Mouse (Mus musculus) kidney, postnatal 25 days (tissue): ENCODE results near the gene Sept3.
"Not testable (repeated sequence)": the region's sequence is repeated elsewhere in the genome, so short reads cannot be mapped to it uniquely, and the experiment has no call there.

ENCODE experiments used
- DNase-seq, 2 experiments: peaks; one replicate each; pipeline ENCODE4 v3.0.0; 2021; ENCODE audit warnings: mixed read lengths in 2 of 2

The Sept3 gene

DNA sequence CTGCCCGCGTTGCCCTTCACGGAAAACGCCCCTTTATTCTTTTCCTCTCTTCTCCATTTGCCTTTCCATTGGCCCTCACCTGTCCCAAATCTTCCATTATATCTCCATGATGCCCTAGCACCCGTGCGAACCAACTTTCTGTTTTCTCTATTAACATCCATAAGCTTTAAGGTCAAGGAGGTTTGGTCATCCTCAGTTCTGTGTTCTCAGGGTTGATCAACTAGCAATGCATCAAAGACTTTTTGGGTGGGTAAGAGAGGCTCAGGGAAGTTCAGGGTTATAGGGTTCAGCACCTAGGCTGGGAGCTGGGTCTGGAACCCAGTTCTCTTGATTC is at the start of gene Sept3:
Gene Sept3 (plus strand): TSS at position 301 of the 334 bp plus-strand sequence.
- DNase-seq = no peak

DNA sequence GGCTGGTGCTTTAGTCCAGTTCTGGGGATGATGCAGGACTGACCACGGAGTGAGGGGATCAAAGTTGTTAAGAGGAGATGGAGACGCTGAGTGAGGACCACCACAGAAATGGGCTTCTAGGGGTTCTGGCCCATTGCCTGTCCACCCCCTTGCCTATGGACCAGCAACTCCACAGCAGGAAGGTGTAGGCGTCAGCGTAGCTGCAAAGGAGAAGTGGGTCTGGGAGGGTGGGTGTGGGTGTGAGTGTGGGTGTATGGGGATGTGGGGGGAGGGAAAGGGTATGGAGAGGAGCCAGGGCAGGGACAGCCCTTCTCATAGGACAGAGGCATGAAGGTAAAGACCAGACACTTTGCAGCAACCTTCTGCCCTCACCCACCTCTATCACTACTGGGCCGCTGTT is 48.9 kb upstream of the Sept3 start:
- no peak for DNase-seq

DNA sequence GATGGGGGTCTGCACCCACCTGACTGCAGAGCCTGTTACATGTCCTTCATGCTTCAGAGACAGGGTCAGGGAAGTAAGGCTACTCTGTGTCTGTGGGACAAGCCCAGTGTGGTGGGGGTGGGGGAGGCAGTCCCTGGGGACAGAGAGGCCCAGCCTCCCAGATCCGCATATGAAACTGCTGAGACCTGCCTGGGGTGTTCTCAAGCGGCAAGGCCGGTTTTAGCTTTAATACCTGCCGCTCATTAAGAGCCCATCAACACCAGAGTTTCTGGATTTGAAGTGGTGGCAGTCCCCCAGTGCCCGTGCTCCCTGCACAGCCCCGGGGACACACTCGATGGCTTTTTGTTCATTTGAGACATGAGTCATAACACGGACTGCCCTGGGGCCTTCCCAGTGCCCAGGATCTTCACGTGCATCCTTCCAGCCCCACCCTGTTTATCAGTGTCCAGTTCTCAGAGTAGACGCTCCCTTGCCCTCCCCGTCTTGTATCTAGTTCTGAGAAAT is 45.1 kb upstream of the Sept3 start:
- no peak for DNase-seq

DNA sequence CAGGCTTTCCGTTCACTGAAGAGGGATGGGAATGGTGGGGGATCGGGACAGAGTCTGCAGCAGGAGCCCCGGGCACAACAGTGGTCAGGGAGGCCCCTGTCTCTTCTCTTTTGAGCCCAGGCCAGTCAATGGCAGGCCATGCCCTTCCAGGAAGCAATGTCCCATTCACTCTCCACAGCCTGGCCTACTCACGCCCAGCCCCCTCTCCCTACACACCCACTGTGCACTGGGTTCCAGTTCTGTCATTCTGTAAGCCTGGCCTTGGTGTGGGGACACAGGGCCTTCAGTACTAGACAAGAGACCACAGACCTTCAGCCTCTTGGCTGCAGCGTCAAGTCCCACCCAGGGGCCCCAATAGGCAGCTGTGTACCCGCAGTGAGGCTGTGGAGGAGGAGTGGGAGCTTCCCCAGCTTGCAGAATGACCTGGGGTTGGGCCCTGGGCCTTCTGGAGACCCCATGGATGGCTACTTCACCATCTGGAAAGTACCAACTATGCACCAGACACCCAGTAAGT is 44.5 kb upstream of the Sept3 start:
- DNase-seq = no peak

DNA sequence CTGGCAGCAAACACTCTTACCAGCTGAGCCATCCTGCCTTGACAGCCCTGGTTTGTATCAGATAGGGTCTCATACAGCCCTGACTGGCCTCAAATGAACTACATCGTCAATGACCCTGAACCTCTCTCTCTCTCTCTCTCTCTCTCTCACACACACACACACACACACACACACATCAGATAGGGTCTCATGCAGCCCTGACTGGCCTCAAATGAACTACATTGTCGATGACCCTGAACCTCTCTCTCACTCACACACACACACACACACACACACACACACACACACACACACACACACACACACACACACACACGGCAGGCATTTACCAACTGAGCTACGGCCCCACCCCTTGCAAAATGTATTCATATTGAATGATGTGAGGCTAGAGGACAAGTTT is 43.6 kb upstream of the Sept3 start:
- no peak for DNase-seq

DNA sequence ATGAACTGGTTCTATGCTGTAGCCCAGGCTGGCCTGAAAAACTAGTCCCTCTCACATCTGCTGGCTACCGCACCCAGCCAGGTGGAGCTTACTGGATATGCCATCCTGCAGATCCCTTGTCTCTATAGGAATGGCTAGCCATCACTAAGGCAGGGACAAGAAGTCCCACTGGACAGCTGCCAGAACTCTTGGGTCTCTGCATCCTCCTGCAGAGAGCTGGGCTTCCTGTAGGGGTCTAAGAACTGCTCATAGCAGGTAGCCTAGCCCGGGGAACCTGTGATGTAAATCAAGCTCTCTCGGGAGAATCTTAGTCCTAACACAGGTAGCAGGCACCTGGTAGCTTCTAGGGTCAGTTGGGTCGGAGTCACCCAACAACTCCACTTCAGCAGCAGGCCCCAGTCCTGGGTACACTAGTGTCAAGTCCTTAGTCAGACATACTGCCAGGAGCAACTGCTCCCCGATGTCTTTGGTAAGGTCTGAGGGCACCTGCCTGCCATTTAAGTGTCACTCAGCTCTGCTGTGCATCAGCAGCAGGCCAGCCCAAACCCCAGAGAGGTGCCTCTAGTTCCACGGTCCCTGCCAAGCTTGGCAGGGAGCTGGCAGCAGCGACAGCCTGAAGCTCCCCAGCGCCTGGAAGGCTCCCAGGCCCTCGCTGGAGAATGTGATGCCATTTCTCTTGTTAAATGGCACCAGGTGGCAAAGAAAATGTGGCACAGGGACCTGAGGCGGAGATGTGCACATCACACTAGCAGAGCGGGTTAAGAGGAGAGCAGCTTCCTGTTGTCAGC is 42.9 kb upstream of the Sept3 start:
- no peak for DNase-seq

DNA sequence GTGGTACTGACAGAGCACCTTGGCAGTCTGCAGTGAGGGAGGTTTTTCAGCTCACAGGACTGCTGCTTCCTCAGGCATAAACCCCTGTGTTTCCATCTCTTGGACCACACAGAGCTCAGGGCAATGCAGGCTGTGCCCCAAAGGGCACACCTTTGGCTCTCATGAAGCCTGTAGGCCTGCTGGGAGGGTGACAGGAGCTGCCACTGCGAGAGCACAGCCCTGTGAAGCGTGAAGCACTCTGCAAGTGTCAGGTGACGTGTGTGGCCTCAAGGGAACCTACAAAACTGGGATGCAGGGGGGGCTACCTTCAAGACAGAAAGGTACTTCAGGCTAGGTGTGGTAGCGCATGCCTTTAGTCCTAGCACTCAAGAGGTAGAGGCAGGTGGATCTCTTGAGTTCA is 42.0 kb upstream of the Sept3 start:
- DNase-seq = no peak

DNA sequence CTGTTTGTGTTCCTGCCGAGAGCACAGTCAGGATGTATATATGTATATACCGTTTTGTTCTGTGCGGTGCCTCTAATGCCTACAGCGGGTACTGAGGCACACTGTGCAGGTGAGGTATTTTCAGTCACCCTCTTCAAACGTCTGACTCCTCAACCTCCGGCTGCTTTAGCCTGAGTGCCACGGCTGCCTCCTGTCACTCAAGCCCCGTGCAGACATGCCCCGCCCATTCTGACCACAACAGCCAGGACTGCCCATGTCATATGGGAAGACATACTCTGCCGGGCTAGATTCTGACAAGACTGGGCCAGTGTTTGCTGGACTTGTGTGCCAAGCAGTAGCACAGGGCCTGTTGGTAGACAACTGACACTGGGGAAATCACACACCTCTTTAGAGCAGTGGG is 39.0 kb upstream of the Sept3 start:
- DNase-seq = no peak

DNA sequence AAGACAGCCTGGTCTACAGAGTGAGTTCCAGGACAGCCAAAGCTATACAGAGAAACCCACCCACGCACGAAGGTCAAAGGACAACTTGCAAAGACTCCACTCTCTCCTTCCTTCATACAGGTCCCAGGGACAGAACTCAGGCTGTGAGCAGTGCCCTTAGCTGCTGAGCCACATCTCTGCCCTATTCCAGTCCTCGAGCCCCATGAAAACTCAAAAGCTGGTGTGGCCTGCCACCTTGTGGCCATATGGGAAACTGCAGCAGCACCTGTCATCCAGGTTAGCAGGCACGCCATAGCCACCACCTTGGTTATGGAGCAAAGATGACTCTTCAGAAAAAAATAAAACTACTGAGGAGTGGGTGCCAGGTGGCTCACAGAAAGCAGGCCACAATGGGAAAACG is 38.1 kb upstream of the Sept3 start:
- peak; percentile 80 to 85 for DNase-seq

DNA sequence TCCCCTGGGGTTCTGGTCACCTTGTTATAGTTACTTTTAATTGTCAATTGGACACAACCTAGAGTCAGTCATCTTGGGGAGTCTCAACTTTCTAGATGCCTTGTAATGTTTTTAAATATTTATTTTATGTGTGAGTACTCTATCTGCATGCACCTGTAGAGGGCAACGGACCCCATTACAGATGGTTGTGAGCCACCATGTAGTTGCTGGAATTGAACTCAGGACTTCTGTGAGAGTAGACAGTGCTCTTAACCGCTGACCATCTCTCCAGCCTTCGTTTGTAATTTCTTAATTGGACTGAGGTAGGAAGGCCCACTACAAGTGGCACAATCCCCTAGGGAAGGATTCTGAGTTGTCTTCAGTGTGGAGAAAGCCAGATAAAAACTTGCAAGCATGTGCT is 31.4 kb upstream of the Sept3 start:
- DNase-seq = no peak

DNA sequence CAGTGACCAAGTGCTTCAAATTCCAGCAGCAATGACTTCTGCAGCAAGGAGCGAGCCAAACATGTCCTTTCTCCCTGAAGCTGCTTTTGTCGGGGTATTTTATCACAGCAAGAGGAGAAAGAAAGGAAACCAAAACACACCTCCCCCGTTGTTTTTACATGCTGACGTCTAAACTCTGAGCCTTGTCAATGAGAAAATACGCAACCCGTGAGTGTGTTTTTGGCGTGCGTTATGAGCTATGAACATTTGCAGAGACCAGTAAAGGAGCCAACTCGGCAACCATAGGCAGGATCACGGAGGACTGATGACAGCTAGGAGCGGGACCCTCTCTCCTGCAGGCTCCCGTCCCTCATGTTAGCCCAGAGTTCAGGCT is 31.0 kb upstream of the Sept3 start:
- no peak for DNase-seq

DNA sequence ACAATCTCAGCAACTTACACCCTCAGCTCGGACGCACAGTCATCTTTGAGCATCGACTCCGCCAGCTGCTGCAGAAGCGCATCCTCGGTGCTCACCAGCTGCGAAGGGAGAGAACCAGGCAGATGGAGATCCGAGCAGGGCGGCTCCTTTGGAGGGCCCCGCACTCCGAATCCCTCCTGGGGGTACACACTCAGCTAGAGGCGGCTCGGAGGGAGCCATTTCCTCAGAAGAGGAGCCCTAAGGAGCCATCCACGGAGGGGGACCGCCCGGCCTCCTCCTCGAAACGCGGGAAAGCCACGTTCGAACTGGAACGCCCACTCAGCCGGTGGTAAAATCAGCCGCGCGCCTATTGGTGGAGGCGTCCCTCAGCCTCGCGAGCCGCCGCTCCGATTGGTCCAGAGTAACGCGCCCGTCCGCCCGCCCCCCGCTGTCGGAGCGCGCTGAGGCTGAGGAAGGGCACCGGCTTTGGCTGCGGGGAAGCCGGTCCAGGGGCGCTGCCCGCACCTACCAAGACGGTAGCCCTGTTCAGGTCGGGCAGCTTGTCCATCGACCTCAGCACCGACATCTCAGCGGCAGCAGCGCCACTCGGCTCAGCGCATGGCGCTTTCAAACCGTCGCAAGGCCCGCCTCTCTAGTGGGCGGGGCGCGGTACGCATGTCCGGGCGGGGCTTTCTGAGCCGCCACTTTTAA is 30.4 kb upstream of the Sept3 start, which contains the start of gene Cenpm:
Gene Cenpm (minus strand): TSS at position 634 of the 690 bp plus-strand sequence.
- DNase-seq = peak; percentile 96

DNA sequence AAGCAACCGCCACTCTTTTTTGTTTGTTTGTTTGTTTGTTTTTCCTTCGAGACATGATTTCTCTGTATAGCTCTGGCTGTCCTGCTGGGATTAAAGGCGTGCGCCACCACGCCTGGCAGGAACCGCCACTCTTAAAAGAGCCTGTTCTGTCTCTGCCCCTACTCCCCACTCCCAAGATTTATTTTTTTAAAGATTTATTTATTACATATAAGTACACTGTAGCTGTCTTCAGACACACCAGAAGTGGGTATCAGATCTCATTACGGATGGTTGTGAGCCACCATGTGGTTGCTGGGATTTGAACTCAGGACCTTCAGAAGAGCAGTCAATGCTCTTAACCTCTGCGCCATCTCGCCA is 29.9 kb upstream of the Sept3 start:
- DNase-seq = not testable (repeated sequence)

DNA sequence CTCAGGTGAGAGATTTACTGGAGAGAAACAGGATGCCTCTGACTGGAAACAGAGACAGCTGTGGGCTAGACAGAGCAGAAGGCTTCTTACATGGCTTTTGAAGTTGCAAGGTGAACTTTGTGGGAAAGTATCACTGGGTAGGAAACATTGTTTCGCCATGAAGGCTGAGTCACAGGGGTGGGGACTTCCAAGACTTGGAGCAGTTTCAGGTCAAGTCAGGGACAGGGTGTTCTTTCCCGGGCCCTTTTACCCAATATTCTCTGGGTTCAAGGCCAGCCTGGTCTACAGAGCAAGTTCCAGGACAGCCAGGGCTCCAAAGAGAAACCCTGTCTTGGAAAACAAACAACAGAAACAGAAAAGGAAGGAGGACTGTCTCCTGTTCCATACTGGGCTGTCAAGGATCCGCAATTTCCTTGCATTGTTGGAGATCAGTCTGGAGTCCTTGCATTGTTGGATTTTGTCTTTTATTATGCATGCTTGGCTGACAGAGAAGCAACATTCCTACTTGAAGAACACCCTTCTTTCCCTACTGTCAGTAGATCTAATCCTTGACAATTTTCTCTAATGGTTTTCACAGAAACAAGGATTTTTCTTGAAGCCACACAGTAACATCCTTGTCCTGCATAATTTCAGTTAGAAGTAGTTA is 27.4 kb upstream of the Sept3 start:
- DNase-seq = no peak

DNA sequence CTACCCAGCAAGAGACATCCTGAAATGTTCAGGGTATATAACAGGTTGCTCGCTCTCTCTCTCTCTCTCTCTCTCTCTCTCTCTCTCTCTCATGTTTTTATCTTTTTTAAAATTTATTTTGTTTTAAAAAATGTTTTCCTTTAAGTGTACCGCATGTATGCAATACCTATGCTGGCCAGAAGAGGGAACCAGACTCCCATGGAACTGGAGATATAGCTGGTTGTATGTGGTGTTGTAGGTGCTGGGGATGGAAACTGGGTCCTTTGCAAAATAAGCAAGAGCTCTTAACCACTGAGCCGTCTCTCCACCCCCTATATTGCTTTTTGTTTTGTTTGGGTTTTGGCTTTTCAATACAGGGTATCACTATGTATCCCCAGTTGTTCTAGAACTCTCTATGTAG is 23.1 kb upstream of the Sept3 start:
- no peak for DNase-seq

DNA sequence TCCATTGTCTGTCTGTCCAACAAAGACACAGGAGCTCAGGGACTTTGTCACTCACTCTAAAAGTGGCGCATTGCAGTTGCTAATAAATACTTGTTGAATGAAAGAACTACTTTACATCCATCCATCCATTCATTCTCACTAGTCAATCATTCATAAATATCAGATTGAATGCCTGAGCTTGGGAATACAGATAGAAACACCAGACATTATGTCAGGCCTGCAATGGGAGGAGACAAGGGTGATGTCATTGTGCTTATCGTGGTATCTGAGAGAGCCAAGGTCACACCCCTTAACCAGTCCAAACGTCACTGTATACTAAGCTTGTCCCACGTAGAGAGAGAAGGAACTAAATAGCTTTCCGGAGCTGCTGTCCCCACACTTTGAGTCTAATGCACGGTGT is 22.6 kb upstream of the Sept3 start, which contains the start of gene 1500009C09Rik:
Gene 1500009C09Rik (plus strand): TSS at position 301 of the 400 bp plus-strand sequence.
- no peak for DNase-seq

DNA sequence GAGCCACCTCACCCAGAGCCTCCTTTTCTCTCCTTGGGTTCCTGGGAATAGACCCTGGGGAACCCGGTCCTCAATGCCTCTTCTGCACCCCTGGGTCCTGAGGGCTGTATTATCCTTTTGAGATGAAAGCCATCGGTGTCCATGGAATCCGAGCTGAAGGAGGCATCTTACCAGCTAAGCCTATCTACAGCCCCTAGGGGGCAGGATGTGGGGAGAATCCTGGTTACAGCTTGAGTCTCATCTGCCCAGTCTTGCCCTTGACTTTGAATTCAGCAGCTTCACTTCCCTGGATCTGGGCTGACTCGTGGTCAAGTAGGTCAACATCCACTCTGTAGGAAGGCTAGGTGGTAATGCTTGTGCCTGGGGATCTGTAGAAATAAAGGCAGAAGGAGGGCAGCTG is 19.4 kb upstream of the Sept3 start:
- DNase-seq = no peak

DNA sequence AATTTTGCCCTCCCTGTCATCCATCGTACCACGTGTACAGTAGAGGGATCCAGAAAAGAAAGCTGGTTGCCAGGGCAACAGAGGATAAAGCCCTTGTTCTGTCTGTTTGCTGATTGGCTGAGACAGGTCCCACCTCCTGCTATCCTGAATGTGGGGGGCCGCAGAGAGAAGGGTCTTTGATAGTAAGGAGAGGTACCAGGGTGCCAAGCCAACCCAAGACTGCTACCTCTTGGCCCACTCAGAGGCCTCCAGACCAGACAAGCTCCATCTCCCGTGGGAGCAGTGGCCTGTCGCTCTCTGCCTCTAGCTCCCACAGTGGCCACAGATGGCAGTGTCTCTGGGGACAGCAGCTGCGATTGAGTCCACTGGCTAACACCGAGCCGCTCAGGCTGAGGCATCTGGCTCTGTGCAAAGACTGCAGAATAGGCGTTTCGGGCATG is 18.7 kb upstream of the Sept3 start:
- no peak for DNase-seq

DNA sequence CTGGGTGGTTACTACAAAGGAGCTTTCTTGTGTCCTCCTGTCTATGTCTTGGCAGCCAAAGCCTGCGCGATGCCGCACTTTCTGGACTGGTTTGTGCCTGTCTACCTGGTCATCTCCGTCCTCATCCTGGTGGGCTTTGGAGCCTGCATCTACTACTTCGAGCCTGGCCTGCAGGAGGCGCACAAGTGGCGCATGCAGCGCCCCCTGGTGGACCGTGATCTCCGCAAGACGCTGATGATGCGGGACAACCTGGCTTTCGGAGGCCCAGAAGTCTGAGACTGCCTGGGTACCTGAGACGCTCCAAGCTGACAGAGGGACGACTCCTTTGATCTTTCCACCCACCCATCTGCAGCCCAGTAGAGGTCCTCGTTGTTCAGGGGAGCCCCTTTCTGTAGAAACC is 15.2 kb upstream of the Sept3 start:
- DNase-seq = peak; percentile 70 to 76

DNA sequence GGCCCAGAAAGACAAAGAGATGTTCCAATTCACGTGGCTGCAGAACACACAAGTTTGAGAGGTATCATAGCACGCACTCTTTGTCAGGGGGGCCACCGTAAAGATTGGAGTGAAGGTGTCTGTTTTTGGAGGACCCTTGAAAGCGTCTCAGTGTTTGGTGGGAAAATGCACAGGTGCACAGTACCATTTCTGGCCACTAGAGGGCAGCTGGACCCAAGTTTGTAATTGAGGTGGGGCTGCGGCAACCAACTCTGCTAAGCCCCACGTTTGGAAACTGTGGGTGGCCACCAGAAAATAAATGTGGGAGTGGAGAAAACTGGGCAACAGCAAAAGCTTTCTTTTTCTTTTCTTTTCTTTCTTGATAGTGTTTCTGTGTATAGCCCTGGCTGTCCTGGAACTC is 8.3 kb upstream of the Sept3 start:
- peak; percentile 59 to 79 for DNase-seq

DNA sequence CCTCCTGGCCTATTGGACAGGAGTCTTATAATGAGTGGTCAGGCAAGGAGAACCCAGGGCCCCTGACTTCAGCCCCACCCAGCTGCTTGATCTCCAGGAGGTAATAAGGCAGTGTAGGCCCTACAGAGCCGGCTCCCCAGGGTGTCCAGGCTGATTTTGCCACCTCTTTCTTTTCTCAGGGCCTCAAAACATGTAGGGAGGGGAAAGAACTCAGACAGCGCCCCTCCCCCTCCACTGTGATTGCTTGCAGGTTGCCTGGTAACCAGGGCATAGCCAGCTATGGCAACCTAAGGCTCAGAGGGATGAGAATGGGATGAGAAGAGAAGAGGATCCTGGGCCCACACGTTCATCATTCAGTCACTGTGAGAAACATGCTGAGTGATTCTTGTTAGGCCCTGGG is 6.5 kb upstream of the Sept3 start:
- DNase-seq = no peak

DNA sequence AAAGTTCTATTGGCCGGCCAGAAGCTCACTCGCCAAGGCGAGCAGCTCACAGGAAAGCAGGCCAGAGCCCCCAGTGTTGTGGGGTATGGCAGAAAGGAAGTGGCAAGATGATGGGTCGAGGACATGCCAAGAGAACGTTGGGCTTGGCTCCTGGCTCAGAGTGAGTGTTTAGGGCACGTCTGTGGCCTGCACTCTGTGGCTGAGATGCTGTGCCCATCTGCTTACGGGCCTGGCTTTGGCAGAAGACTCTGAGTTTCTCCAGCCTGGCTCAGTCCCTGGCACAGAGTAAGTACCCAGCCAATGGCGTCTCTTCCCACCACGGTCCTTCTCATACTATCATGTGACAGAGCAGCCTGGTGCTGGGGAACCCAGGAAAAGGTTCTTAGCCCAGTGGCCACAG is 5.9 kb upstream of the Sept3 start:
- no peak for DNase-seq

DNA sequence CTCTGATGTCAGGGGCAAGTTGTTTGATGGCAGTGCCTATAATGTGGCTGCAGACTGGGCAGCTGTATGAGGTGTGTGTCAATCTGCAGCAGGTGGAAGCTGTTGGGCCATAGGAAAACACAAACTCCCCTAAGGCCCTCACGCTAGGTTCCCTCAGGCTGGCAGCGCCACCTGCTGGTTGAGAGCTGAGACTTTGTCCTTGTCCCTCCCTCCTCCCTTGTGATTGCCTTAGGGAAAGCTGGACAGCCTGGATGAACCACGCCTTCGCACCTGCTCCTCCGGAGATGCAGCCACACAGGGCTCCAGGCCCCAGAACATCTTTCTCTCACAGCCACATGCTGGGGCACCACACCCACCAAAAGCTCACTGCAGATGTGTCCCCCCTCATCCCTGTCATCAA is 3.5 kb upstream of the Sept3 start:
- peak; percentile 76 to 77 for DNase-seq

DNA sequence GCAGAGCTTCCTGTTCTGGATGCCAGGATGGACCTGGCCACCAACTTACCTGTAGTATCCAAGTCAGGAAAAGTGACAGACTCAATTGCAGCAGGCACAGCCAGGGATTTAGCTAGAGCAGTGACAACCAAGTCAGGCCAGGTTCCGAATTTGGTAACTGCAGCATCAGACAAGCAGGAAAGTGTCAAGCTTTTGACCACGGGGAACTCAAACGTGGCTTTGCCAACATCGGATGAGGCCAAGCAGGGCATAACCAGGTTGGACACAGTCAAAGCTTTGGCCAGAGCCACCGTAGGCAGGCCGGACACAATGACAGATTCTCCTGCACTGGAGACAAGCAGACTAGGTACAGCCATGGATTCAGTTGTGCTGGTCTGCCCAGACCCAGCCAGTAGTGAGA is 2.4 kb upstream of the Sept3 start:
- no peak for DNase-seq
